Mouse (Mus musculus) ES-Bruce4 (cell line): Measurements from ENCODE around the gene Atp6v0c. TPM values are rescaled to one million over a fixed set of nuclear protein-coding genes. Genes with fewer than 3 reads are reported as not detected.

Source experiments
- H3K27ac ChIP-seq: 2 replicates; pipeline ENCODE4 v1.5.1; 2012; ENCODE audit warnings: low read length, inconsistent platforms; ENCODE audit not compliant: insufficient read depth
- H3K27me3 ChIP-seq: 2 replicates; pipeline ENCODE4 v1.6.1; 2012; ENCODE audit warnings: mild to moderate bottlenecking, low read length, inconsistent platforms; ENCODE audit not compliant: control insufficient read depth, poor library complexity, insufficient read depth, severe bottlenecking
- H3K36me3 ChIP-seq: 2 replicates; pipeline ENCODE4 v1.6.1; 2012; ENCODE audit warnings: inconsistent platforms, mild to moderate bottlenecking, low read length, moderate library complexity; ENCODE audit not compliant: control insufficient read depth, poor library complexity, insufficient read depth, severe bottlenecking
- H3K4me1 ChIP-seq: one replicate; pipeline ENCODE4 v1.8.1; 2011; ENCODE audit warnings: low read length; ENCODE audit not compliant: control insufficient read depth, insufficient read depth
- H3K4me3 ChIP-seq: 2 replicates; pipeline ENCODE4 v1.5.1; 2011; ENCODE audit warnings: low read depth, mild to moderate bottlenecking, low read length
- H3K9ac ChIP-seq: 2 replicates; pipeline ENCODE4 v1.6.1; 2012; ENCODE audit warnings: low read depth, mild to moderate bottlenecking, inconsistent platforms; ENCODE audit not compliant: poor library complexity, severe bottlenecking
- H3K9me3 ChIP-seq: replicated peaks from 2 replicates; pipeline ENCODE4 v1.6.1; 2012; ENCODE audit warnings: mild to moderate bottlenecking, low read length, inconsistent platforms; ENCODE audit not compliant: control insufficient read depth, poor library complexity, insufficient read depth, severe bottlenecking
- CTCF ChIP-seq: IDR thresholded peaks from one replicate; pipeline ENCODE4 v1.8.1; 2011; ENCODE audit warnings: low read depth, low read length
- EP300 ChIP-seq: IDR thresholded peaks from 2 replicates; pipeline ENCODE4 v1.6.1; 2011; ENCODE audit warnings: low read depth, low read length; ENCODE audit not compliant: insufficient read depth
- POLR2A ChIP-seq: IDR thresholded peaks from one replicate; pipeline ENCODE4 v1.8.1; 2011; ENCODE audit warnings: low read length; ENCODE audit not compliant: insufficient read depth
- polyA plus RNA-seq: library from polyadenylated mRNA; stranded (reverse); fragments of >200 nt; gene quantifications from 2 replicates; pipeline ENCODE4 v1.2.4, GENCODE M21; 2011; ENCODE audit warnings: low read depth; ENCODE audit not compliant: missing spikeins, insufficient read depth, insufficient read length

Atp6v0c gene
- polyA plus RNA-seq, 1 experiment: 254 TPM

DNA sequence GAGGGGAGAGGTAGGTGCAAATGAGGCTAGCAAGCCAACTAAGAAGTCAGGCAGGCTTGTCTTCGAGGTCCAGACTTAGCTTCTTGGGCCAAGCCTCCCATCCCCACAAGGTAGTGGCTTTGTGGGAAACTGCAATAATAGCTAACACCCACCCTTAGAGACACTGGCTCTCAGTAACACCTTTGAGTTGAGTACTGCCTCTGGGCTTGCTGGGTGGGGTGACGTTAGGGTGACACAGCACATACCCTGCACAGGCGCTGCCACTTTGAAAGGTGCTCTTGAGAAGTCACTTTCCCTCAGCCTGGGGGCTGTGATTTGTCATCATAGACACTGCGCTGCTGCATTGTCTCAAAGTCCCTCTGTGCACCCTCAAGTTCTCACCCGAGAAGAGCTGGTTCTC is 24.3 kb upstream of the Atp6v0c start:
- Histone ChIP-seq H3K9me3 (no peaks in the 10 kb centered on the region), H3K27ac (no peak overlapping the region), H3K9ac (no peak overlapping the region), H3K36me3 (no peaks in the 10 kb centered on the region), H3K27me3 (no peaks in the 10 kb centered on the region), H3K4me3 (no peak overlapping the region), H3K4me1 (peaks cover 15% of the 10 kb centered on the region)
- TF ChIP-seq EP300 (no peak), CTCF (no peak), POLR2A (no peak)

DNA sequence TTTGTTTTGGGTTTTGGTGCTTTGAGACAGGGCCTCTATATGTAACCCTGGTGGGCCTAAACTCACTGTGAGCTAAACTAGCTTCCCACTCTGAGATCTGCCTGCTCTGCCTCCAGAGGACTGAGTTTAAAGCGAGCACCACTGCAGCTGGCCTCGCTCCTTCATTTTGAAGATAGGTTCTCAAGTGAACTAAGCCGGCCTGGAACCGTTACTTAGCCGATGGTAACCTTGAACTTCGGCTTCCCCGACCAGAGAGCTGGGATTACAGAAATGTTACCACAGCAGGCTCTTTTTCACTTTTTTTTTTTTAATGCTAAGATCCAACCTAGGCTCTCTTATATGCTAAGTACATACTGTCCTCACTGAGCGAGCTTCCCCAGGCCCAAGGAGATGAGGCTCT is 23.8 kb upstream of the Atp6v0c start:
- H3K4me1 ChIP-seq: peaks cover 15% of the 10 kb centered on the region
- no peaks in the 10 kb centered on the region for H3K9me3 ChIP-seq
- H3K36me3 ChIP-seq: no peaks in the 10 kb centered on the region
- H3K27me3 ChIP-seq: no peaks in the 10 kb centered on the region
- no peak overlapping the region for H3K4me3 ChIP-seq
- no peak overlapping the region for H3K27ac ChIP-seq
- H3K9ac ChIP-seq: no peak overlapping the region
- TF ChIP-seq POLR2A: no peak
- TF ChIP-seq CTCF: no peak
- no peak for TF ChIP-seq EP300

DNA sequence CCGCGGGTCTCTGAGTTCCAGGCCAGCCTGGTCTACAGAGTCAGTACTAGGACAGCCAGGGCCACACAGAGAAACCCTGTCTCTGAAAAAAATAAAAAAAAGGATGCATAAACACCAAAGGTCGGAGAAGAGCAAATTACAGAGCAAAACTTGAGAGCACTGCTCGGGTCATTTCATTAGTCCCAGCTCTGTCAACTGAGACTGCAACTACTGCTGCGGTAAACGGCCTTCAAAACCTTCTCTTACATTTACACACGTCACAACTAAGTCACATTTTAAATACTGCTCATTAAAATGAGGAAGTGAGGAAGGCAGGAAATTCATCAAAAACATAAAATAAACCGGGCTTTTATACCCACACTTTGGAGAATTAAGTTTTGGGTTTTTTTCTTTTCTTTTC is 23.3 kb upstream of the Atp6v0c start:
- Histone ChIP-seq H3K9me3 (no peaks in the 10 kb centered on the region), H3K4me1 (peaks cover 12% of the 10 kb centered on the region), H3K36me3 (no peaks in the 10 kb centered on the region), H3K27me3 (no peaks in the 10 kb centered on the region), H3K9ac (no peak overlapping the region), H3K4me3 (no peak overlapping the region), H3K27ac (no peak overlapping the region)
- TF ChIP-seq EP300 (no peak), POLR2A (no peak), CTCF (no peak)

DNA sequence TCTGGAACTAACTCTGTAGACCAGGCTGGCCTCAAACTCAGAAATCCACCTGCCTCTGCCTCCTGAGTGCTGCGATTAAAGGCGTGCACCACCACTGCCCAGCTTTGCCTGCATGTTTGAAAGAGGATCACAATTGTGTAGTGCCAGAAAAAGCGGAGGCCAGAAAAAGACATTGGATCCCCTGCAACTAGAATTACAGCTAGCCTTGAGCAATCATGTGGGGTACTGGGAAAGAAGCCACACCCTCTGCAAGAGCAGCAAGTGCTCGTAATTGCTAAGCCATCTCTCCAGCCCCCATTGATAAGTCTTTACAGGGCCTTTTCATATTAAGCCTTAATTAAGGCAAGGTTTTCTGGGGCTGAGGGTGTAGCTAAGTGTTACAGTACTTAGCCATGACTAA is 22.0 kb upstream of the Atp6v0c start:
- Histone ChIP-seq H3K27me3 (no peaks in the 10 kb centered on the region), H3K9me3 (no peaks in the 10 kb centered on the region), H3K9ac (no peak overlapping the region), H3K36me3 (no peaks in the 10 kb centered on the region), H3K4me3 (no peak overlapping the region), H3K27ac (no peak overlapping the region), H3K4me1 (peaks cover 5% of the 10 kb centered on the region)
- TF ChIP-seq EP300 (no peak), POLR2A (no peak), CTCF (no peak)

DNA sequence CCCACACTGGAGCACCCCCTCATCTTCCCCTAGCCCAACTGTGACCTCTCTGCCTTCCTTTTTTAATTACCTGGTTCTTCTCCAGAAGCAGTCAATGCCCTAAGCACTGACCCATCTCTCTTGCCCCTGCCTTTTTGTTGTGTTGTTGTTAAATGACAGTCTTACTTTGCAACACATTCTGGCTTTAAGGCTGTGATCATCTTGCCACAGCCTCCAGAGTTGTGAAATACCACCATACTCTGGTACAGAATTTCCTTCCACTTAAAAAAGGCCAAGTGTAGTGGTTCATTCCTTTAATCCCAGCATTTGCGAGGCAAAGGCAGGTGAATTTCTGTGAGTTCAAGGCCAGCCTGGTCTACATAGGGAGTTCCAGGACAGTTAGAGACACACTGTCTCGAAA is 21.4 kb upstream of the Atp6v0c start:
- H3K9me3 ChIP-seq: no peaks in the 10 kb centered on the region
- TF ChIP-seq CTCF (no peak), EP300 (no peak), POLR2A (no peak)
- peaks cover 5% of the 10 kb centered on the region for H3K4me1 ChIP-seq
- no peak overlapping the region for H3K27ac ChIP-seq
- H3K9ac ChIP-seq: no peak overlapping the region
- no peaks in the 10 kb centered on the region for H3K27me3 ChIP-seq
- H3K36me3 ChIP-seq: no peaks in the 10 kb centered on the region
- H3K4me3 ChIP-seq: no peak overlapping the region

DNA sequence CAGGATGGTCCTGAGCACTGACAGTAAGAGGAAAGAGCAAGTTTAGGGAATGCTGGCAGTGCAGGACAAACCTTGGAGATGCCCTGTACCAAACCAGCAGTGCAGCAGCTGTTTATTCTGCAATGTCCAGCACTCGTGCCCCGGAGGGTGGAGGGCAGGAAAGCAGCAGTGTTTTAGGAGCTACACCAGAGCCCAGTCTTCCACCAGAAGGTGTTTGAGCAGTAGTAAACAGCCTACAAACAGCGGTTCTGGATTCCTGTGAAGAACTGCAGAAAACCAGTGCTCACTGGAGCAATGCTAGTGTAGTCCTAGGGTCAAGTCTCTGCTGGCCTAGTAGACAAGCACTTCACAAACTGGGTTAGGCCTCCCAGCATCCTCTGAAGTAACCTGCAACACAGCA is 4.8 kb upstream of the Atp6v0c start:
- TF ChIP-seq POLR2A (no peak), EP300 (no peak), CTCF (no peak)
- no peak overlapping the region for H3K9ac ChIP-seq

More for the DNA sequence above, 4.8 kb upstream of the Atp6v0c start:
- Histone ChIP-seq H3K9me3 (no peaks in the 10 kb centered on the region), H3K4me3 (no peak overlapping the region), H3K27ac (no peak overlapping the region), H3K4me1 (peaks cover 1% of the 10 kb centered on the region), H3K27me3 (no peaks in the 10 kb centered on the region), H3K36me3 (no peaks in the 10 kb centered on the region)
